Mouse (Mus musculus): ENCODE results near the gene Zfp668. TPM values are rescaled to one million over a fixed set of nuclear protein-coding genes. Genes with fewer than 3 reads are reported as not detected.
A peak's percentile ranks its signal among the peaks of the same experiment; 100 is the strongest.

The Zfp668 gene
- 5.4 and 7.0 TPM in 2 replicates for total RNA-seq (2017)

DNA sequence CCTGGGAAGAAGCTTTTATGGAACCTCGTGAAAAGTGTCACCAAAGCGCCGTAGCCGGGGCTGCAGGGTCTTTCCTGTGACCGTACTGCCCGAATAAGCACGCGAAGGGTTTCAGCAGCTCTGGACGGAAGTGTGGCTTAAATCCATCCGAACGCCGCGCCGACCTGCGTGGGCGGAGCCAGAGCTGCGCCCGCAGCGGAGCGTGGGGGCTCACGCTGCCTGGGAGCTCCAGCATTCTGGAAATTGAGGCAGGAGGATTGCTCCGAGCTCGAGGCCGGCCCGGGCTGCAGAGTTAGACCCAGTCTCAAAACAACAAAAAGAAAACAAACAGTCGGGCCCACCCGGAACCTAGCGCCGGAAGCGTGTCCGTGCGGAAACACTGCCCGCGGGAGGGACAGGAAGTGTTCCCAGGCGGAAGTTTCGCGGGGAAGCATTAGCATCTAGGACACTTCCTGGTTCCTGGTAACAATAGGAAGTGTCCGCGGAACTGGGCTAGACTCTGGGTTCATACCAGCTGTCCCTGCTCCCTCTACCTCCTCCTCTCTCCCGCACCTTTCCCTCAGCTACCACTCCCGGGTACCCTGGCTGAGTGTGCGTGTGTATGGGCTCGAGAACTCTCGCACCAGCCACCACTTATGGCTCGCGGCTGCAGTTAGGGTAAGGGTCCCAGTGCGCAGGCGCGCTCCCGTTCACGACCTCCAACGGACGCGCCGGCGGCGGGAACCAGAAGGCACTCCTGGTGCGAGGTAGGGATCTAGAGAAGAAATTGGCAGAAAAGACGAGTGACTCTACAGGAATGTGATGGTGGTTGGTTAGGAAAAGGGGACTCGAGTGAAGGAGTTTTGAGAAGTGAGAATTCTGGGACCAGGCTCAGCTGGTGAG, at the start of gene Zfp668:
TSS of gene Zfp668 (minus strand) at position 362 of the 882 bp plus-strand sequence.
- ATAC-seq (replicated peaks in 1 of 2; ENCODE audit: insufficient read depth in 1 of 2, low FRiP score in 2 of 2, low TSS enrichment in 1 of 2, low read depth in 1 of 2, poor library complexity in 2 of 2, severe bottlenecking in 2 of 2) = peak; percentile 35 to 65

GRCm38 (mm10) chr7:127926066-127926465, 49.4 kb upstream of the Zfp668 start:
- no peak for ATAC-seq (replicated peaks in 1 of 2; ENCODE audit: insufficient read depth in 1 of 2, low FRiP score in 2 of 2, low TSS enrichment in 1 of 2, low read depth in 1 of 2, poor library complexity in 2 of 2, severe bottlenecking in 2 of 2)

GRCm38 (mm10) chr7:127925252-127925651, 48.6 kb upstream of the Zfp668 start:
- ATAC-seq (replicated peaks in 1 of 2; ENCODE audit: insufficient read depth in 1 of 2, low FRiP score in 2 of 2, low TSS enrichment in 1 of 2, low read depth in 1 of 2, poor library complexity in 2 of 2, severe bottlenecking in 2 of 2) = no peak

DNA sequence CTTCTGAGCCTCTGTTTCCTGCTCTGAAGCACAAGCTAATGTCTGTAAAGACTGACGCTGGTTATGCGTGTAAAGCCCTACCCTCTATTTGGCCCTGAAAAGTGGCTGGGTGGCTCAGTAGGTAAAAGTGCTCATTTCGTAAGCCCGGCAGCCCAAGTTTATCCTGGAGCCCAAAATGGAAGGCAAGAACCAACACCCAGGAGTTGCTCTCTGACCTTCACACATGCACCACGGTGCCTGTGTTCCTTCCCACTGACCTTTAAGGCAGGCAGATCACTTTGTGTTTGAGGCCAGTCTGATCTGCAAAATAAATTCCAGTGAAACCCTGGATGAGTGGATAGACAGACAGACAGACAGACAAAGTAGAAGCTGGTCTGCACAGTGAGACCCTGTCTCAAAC, 47.1 kb upstream of the Zfp668 start:
- ATAC-seq (replicated peaks in 1 of 2; ENCODE audit: insufficient read depth in 1 of 2, low FRiP score in 2 of 2, low TSS enrichment in 1 of 2, low read depth in 1 of 2, poor library complexity in 2 of 2, severe bottlenecking in 2 of 2) = no peak

DNA sequence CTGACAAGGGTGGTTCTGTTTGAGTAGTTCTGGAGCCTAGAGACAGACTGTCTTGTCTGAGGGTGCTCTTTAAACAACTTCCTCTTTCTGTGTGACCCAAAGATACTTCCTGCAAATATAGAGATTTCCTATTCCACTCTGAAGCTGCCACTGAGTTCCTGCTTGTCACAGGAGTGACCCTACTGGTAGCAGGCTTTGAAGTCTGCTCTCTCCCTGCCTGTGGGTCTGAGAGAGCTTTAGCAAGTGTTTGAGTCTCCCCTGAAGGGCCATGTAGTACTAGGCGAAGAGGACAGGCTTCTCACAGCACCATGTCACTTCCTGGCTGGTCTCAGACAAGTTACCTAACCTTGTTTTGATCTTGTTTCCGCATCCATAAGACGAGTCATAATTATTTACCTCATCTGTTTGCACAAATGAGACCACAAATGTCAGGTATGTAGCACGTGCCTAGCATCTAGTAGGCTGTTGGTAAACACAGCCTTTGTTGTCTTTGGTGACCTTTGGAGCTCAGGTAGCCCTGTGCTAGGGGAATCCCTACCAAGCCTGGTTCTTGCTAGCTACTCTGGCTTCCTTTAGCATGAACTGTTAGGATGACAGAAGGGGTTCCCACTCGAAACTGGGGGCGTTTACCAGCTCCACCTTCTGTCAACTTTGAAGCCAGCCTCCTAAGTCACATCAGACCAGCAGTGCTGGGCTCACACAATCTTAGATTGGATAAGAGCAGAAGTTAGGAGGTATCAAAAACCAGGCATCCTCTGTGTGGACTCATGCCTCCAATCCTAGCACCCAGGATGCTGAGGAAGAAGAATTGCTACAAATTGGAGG, 46.0 kb upstream of the Zfp668 start:
- peak; percentile 71 to 80 for ATAC-seq (replicated peaks in 1 of 2; ENCODE audit: insufficient read depth in 1 of 2, low FRiP score in 2 of 2, low TSS enrichment in 1 of 2, low read depth in 1 of 2, poor library complexity in 2 of 2, severe bottlenecking in 2 of 2)

DNA sequence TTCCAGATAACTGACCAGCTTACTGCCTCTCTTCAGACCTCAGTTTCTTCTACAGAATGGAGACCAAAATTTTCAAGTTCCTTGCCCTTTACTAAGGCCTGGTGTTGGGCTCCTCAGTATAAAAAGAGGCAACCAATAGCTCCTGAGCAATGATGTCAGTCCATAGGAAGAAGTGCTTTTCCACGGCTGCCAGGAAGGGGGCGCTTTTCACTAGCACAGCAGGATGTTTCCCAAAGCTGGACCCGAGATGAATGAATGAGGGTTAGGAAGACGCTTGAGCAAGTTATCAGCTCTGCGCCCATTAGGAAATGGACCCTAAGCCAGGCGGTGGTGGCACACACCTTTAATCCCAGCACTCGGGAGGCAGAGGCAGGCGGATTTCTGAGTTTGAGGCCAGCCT, 44.9 kb upstream of the Zfp668 start:
- ATAC-seq (replicated peaks in 1 of 2; ENCODE audit: insufficient read depth in 1 of 2, low FRiP score in 2 of 2, low TSS enrichment in 1 of 2, low read depth in 1 of 2, poor library complexity in 2 of 2, severe bottlenecking in 2 of 2) = no peak

- 0 out of 4 replicates have a peak, but pooled peaks of 1 of the 2 experiments have one; percentile 29 for ATAC-seq (replicated peaks in 1 of 2; ENCODE audit: insufficient read depth in 1 of 2, low FRiP score in 2 of 2, low TSS enrichment in 1 of 2, low read depth in 1 of 2, poor library complexity in 2 of 2, severe bottlenecking in 2 of 2)
Observed at GRCm38 (mm10) chr7:127919290-127919689, 42.7 kb upstream of the Zfp668 start.

- no peak for ATAC-seq (replicated peaks in 1 of 2; ENCODE audit: insufficient read depth in 1 of 2, low FRiP score in 2 of 2, low TSS enrichment in 1 of 2, low read depth in 1 of 2, poor library complexity in 2 of 2, severe bottlenecking in 2 of 2)
Observed at GRCm38 (mm10) chr7:127918203-127918602, 41.6 kb upstream of the Zfp668 start.

DNA sequence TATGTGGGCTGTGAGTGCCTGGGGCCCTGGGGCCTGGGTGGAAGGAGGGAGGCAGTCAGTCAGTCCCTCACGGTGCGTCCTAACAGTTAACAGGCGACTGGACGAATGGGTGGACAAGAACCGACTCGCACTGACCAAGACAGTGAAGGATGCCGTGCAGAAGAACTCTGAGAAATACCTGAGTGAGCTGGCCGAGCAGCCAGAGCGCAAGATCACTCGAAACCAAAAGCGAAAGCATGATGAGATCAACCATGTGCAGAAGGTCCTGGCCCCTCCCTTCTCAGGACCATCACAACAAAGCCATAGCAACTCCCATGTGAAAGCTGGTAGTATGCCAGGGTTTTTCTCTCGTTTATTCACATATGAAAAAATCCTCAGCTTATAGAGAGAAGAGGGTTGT, 38.7 kb upstream of the Zfp668 start:
- no peak for ATAC-seq (replicated peaks in 1 of 2; ENCODE audit: insufficient read depth in 1 of 2, low FRiP score in 2 of 2, low TSS enrichment in 1 of 2, low read depth in 1 of 2, poor library complexity in 2 of 2, severe bottlenecking in 2 of 2)

GRCm38 (mm10) chr7:127912938-127913337, 36.3 kb upstream of the Zfp668 start:
- ATAC-seq (replicated peaks in 1 of 2; ENCODE audit: insufficient read depth in 1 of 2, low FRiP score in 2 of 2, low TSS enrichment in 1 of 2, low read depth in 1 of 2, poor library complexity in 2 of 2, severe bottlenecking in 2 of 2) = no peak

- ATAC-seq (replicated peaks in 1 of 2; ENCODE audit: insufficient read depth in 1 of 2, low FRiP score in 2 of 2, low TSS enrichment in 1 of 2, low read depth in 1 of 2, poor library complexity in 2 of 2, severe bottlenecking in 2 of 2) = peak; percentile 96 to 98
Observed at GRCm38 (mm10) chr7:127912190-127912871, 35.7 kb upstream of the Zfp668 start, which contains the start of gene Kat8. Kat8 (plus strand) TSS chr7:127912516.

- ATAC-seq (replicated peaks in 1 of 2; ENCODE audit: insufficient read depth in 1 of 2, low FRiP score in 2 of 2, low TSS enrichment in 1 of 2, low read depth in 1 of 2, poor library complexity in 2 of 2, severe bottlenecking in 2 of 2) = no peak
Observed at GRCm38 (mm10) chr7:127908656-127909055, 32.0 kb upstream of the Zfp668 start.

GRCm38 (mm10) chr7:127907939-127908338, 31.3 kb upstream of the Zfp668 start:
- no peak for ATAC-seq (replicated peaks in 1 of 2; ENCODE audit: insufficient read depth in 1 of 2, low FRiP score in 2 of 2, low TSS enrichment in 1 of 2, low read depth in 1 of 2, poor library complexity in 2 of 2, severe bottlenecking in 2 of 2)

DNA sequence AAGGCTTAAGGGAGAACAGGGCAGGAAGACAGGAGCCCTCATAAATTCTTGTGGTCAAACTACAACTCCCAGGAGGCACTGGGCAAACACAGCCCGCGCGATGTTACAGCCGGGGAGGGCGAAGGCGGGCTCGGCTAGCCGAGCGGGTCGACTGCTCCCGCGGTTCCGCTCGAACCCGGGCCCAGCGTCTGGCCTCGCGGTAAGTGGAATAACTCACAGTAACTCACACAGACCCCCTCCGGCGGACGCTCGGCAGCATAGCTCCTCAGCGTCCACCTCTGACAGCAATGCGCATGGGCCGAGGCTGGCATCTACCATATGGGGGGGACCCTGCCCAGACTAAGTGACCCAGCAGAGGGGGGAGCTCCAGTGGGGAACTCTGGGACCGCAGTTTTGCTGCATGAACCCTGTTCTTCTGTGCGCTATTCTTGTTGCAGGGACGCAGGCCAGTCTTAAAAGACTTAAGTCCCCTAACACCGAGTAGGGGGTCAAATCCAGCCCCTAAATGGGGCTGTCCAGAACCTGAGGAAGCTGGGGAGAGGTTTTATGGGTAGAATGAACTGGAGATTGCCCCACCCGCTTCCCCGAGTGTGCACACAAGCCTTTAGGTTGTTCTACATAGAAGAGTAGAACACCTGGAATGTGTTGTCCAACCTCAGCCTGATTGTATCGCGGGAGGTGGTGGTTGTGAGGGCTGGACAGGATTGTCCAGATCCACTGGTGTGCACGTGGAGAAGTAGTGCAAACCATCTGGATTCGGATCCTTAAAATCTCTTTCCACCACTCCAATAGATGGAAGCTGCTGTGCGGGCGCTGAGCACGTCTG, 27.6 kb upstream of the Zfp668 start, which contains the start of gene Bckdk:
TSS of gene Bckdk (plus strand) at position 112 of the 826 bp plus-strand sequence.
- ATAC-seq (replicated peaks in 1 of 2; ENCODE audit: insufficient read depth in 1 of 2, low FRiP score in 2 of 2, low TSS enrichment in 1 of 2, low read depth in 1 of 2, poor library complexity in 2 of 2, severe bottlenecking in 2 of 2) = peak; percentile 87

- ATAC-seq (replicated peaks in 1 of 2; ENCODE audit: insufficient read depth in 1 of 2, low FRiP score in 2 of 2, low TSS enrichment in 1 of 2, low read depth in 1 of 2, poor library complexity in 2 of 2, severe bottlenecking in 2 of 2) = no peak
Observed at GRCm38 (mm10) chr7:127901772-127902171, 25.1 kb upstream of the Zfp668 start.

DNA sequence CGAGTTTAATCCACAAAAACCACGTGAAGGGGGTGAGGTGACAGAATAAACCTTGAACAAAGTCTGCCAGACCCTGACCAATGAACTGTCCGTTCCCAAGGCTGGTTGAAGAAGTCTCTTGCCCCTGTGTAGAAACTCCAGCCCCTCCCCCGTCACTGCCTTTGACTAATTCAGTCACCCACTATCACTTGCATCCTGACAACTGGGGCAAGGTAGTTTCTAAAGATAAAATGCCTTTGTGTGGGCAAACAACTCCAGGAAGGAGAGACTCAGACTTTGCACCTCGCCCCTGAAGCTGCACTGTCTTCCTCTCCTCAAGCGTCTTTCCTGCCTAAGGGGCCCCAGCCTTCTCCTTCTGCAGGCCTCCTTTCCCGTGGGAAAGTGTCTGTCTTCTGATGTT, 23.4 kb upstream of the Zfp668 start:
- ATAC-seq (replicated peaks in 1 of 2; ENCODE audit: insufficient read depth in 1 of 2, low FRiP score in 2 of 2, low TSS enrichment in 1 of 2, low read depth in 1 of 2, poor library complexity in 2 of 2, severe bottlenecking in 2 of 2) = no peak

Data from hematopoietic stem cell, adult 5-6 weeks (primary cell).